12 mouse cellular contexts compared by ENCODE assay signal in genomic region chr9:97002654-97003053, GRCm38 (mm10). TPM values are rescaled to one million over a fixed set of nuclear protein-coding genes. Genes with fewer than 3 reads are reported as not detected.
"Had no signal": no experiment of that assay in that cellular context is flagged by ENCODE, and none has a peak within 500 bp of the region (broad histone marks: within the 10 kb centered on the region; RNA-seq: fewer than 3 reads in every experiment).

No protein-coding gene starts in this region.

- DNase-seq: kidney, adult 18-20 months; left cerebral cortex, postnatal 4 days; lung, adult 2 months; spleen, adult 18-20 months; thymus, adult 2 months; thymus, postnatal 36 days had no signal

- H3K27me3 ChIP-seq: limb, embryonic 13.5 days; midbrain, embryonic 13.5 days; neural tube, embryonic 15.5 days had no signal

- H3K36me3 ChIP-seq: midbrain, embryonic 13.5 days; neural tube, embryonic 15.5 days had no signal

- H3K4me3 ChIP-seq: limb, embryonic 13.5 days; midbrain, embryonic 13.5 days; myocyte; neural tube, embryonic 15.5 days had no signal

- H3K9me3 ChIP-seq: limb, embryonic 13.5 days; midbrain, embryonic 13.5 days; neural tube, embryonic 15.5 days had no signal

- H3K27ac ChIP-seq: liver, embryonic 14.5 days; midbrain, embryonic 13.5 days; neural tube, embryonic 15.5 days had no signal

- ATAC-seq: midbrain, embryonic 13.5 days had no signal

- H3K4me2 ChIP-seq: limb, embryonic 13.5 days; midbrain, embryonic 13.5 days; neural tube, embryonic 15.5 days had no signal

- H3K9ac ChIP-seq: liver, embryonic 14.5 days; midbrain, embryonic 13.5 days; neural tube, embryonic 15.5 days had no signal

RNA-seq across cellular contexts. Expression of gene Spsb4, which starts 16.0 kb away (rescaled TPM):
- total RNA-seq: megakaryocyte-erythroid progenitor cell, adult 5-6 weeks had no signal
